21 mouse cellular contexts compared by ENCODE assay signal in genomic region chr13:3673622-3674021, GRCm38 (mm10). TPM values are rescaled to one million over a fixed set of nuclear protein-coding genes. Genes with fewer than 3 reads are reported as not detected.
DNase-seq lines count a peak whose midpoint lies in the region; ATAC-seq lines count a peak whose summit lies in the region.
"Had no signal": no experiment of that assay in that cellular context is flagged by ENCODE, and none has a peak within 500 bp of the region (broad histone marks: within the 10 kb centered on the region; RNA-seq: fewer than 3 reads in every experiment).

No protein-coding gene starts in this region.

- no peak overlapping the region for H3K9ac ChIP-seq in heart, embryonic 12.5 days
- H3K9ac ChIP-seq in midbrain, embryonic 11.5 days (ENCODE audit: low read length) = no peak overlapping the region
- no peak overlapping the region for H3K9ac ChIP-seq in midbrain, embryonic 16.5 days (ENCODE audit: low read depth, low read length)
- H3K9ac ChIP-seq in limb, embryonic 15.5 days = no peak overlapping the region
- H3K9ac ChIP-seq: forebrain, embryonic 12.5 days; hindbrain, embryonic 14.5 days; liver, embryonic 14.5 days; stomach, embryonic 15.5 days had no signal

- 72% methylated on average over 4 of the region's 4 CpGs for WGBS in heart, embryonic 12.5 days
- WGBS in midbrain, embryonic 11.5 days = 76% methylated on average over 4 of the region's 4 CpGs
- 71% methylated on average over 4 of the region's 4 CpGs for WGBS in midbrain, embryonic 16.5 days
- WGBS in limb, embryonic 15.5 days = 38% methylated on average over 4 of the region's 4 CpGs

- H3K4me2 ChIP-seq in heart, embryonic 12.5 days = no peak overlapping the region
- H3K4me2 ChIP-seq in midbrain, embryonic 11.5 days = no peak overlapping the region
- no peak overlapping the region for H3K4me2 ChIP-seq in midbrain, embryonic 16.5 days (ENCODE audit: low read length)
- no peak overlapping the region for H3K4me2 ChIP-seq in limb, embryonic 15.5 days
- H3K4me2 ChIP-seq: forebrain, embryonic 12.5 days; hindbrain, embryonic 14.5 days; stomach, embryonic 15.5 days had no signal

- no peaks in the 10 kb centered on the region for H3K36me3 ChIP-seq in heart, embryonic 12.5 days
- H3K36me3 ChIP-seq in midbrain, embryonic 11.5 days (ENCODE audit: control insufficient read depth, insufficient read depth, low read length) = no peaks in the 10 kb centered on the region
- H3K36me3 ChIP-seq in midbrain, embryonic 16.5 days (ENCODE audit: control insufficient read depth, insufficient read depth, low read length) = no peaks in the 10 kb centered on the region
- H3K36me3 ChIP-seq in limb, embryonic 15.5 days = no peaks in the 10 kb centered on the region
- H3K36me3 ChIP-seq: forebrain, embryonic 12.5 days; midbrain, embryonic 10.5 days; stomach, embryonic 15.5 days had no signal

- no peaks in the 10 kb centered on the region; the same call in 1 of the 2 replicates for H3K4me1 ChIP-seq in heart, embryonic 12.5 days (replicated peaks)
- H3K4me1 ChIP-seq in midbrain, embryonic 11.5 days (ENCODE audit: control insufficient read depth, insufficient read depth, low read length) = no peaks in the 10 kb centered on the region
- no peaks in the 10 kb centered on the region for H3K4me1 ChIP-seq in midbrain, embryonic 16.5 days (ENCODE audit: control insufficient read depth, insufficient read depth, low read length)
- H3K4me1 ChIP-seq in limb, embryonic 15.5 days = peaks cover 42% of the 10 kb centered on the region
- H3K4me1 ChIP-seq: forebrain, embryonic 12.5 days; midbrain, embryonic 10.5 days; stomach, embryonic 15.5 days had no signal

- peak; percentile 93 for DNase-seq in heart, adult 11 months
- DNase-seq in midbrain, embryonic 11.5 days (ENCODE audit: low spot score, missing footprints) = peak; percentile 21
- no peak for DNase-seq in kidney, adult 9 months
- no peak for DNase-seq in adrenal gland, adult 18-20 months (ENCODE audit: low spot score in 2 of 2)
- no peak for DNase-seq in adrenal gland, postnatal 4 days (ENCODE audit: low spot score in 2 of 2)
- DNase-seq: adrenal gland, postnatal 36 days; cerebellum, adult 9-11 months; layer of hippocampus, adult 9-11 months; retina, postnatal 1 day; spleen, adult 18-20 months had no signal

- H3K27ac ChIP-seq in heart, embryonic 12.5 days (ENCODE audit: poor library complexity, severe bottlenecking) = no peak overlapping the region
- H3K27ac ChIP-seq in midbrain, embryonic 11.5 days (ENCODE audit: low read depth, low read length) = no peak overlapping the region
- no peak overlapping the region for H3K27ac ChIP-seq in midbrain, embryonic 16.5 days (ENCODE audit: low read length)
- peak overlapping the region; percentile 77 for H3K27ac ChIP-seq in limb, embryonic 15.5 days
- H3K27ac ChIP-seq: forebrain, embryonic 12.5 days; hindbrain, embryonic 14.5 days; kidney, postnatal 0 days; liver, embryonic 14.5 days; midbrain, embryonic 10.5 days; stomach, embryonic 15.5 days had no signal

- no peaks in the 10 kb centered on the region for H3K27me3 ChIP-seq in heart, embryonic 12.5 days (replicated peaks)
- no peaks in the 10 kb centered on the region for H3K27me3 ChIP-seq in midbrain, embryonic 11.5 days (ENCODE audit: control insufficient read depth, insufficient read depth, low read length)
- H3K27me3 ChIP-seq in midbrain, embryonic 16.5 days (ENCODE audit: control insufficient read depth, insufficient read depth, low read depth, low read length) = no peaks in the 10 kb centered on the region
- H3K27me3 ChIP-seq in limb, embryonic 15.5 days = no peaks in the 10 kb centered on the region
- H3K27me3 ChIP-seq: CH12.LX; forebrain, embryonic 12.5 days; stomach, embryonic 15.5 days had no signal

- 0 out of 2 replicates have a peak, but pooled peaks cover 3% of the 10 kb centered on the region for H3K9me3 ChIP-seq in heart, embryonic 12.5 days (replicated peaks)
- H3K9me3 ChIP-seq in midbrain, embryonic 11.5 days (ENCODE audit: control insufficient read depth, low read length) = no peaks in the 10 kb centered on the region
- H3K9me3 ChIP-seq in midbrain, embryonic 16.5 days (replicated peaks; ENCODE audit: control insufficient read depth, low read length, poor library complexity, severe bottlenecking) = peaks cover 2% of the 10 kb centered on the region; the same call in 1 of the 2 replicates
- no peaks in the 10 kb centered on the region for H3K9me3 ChIP-seq in limb, embryonic 15.5 days
- H3K9me3 ChIP-seq: forebrain, embryonic 12.5 days; midbrain, embryonic 10.5 days; stomach, embryonic 15.5 days had no signal

- no peak for ATAC-seq in heart, embryonic 12.5 days (ENCODE audit: insufficient number of reproducible peaks, low FRiP score)
- no peak for ATAC-seq in midbrain, embryonic 11.5 days (ENCODE audit: low FRiP score)
- ATAC-seq in midbrain, embryonic 16.5 days = no peak
- peak; percentile 83 for ATAC-seq in limb, embryonic 15.5 days (ENCODE audit: insufficient number of reproducible peaks, low FRiP score, low TSS enrichment, low read depth)
- ATAC-seq: intestine, embryonic 16.5 days had no signal

- H3K4me3 ChIP-seq in heart, embryonic 12.5 days = no peak overlapping the region
- H3K4me3 ChIP-seq in midbrain, embryonic 11.5 days (ENCODE audit: low read depth, low read length) = no peak overlapping the region
- no peak overlapping the region for H3K4me3 ChIP-seq in midbrain, embryonic 16.5 days (ENCODE audit: low read depth, low read length)
- H3K4me3 ChIP-seq in limb, embryonic 15.5 days = no peak overlapping the region
- H3K4me3 ChIP-seq: forebrain, embryonic 12.5 days; midbrain, embryonic 10.5 days; stomach, embryonic 15.5 days had no signal

RNA-seq across cellular contexts. Expression of gene Asb13, which starts 39.8 kb away (rescaled TPM):
- 4.6 and 4.8 TPM in 2 replicates for polyA plus RNA-seq in heart, embryonic 12.5 days (2016; fragmentation: Nextera tagmentation; extraction: Ambion mirVana)
- polyA plus RNA-seq in midbrain, embryonic 11.5 days (2014; fragmentation: Nextera tagmentation; extraction: Ambion mirVana) = 9.6 and 9.7 TPM in 2 replicates
- 16.9 and 21.0 TPM in 2 replicates for polyA plus RNA-seq in midbrain, embryonic 16.5 days (2015; fragmentation: Nextera tagmentation; extraction: Ambion mirVana)
- 10.1 and 11.9 TPM in 2 replicates for polyA plus RNA-seq in limb, embryonic 15.5 days (2015; fragmentation: Nextera tagmentation; extraction: Ambion mirVana)
- 10 to 100 TPM; 12.5 to 15.6 TPM for total RNA-seq in adrenal gland, adult 18-20 months (2021)
- total RNA-seq in adrenal gland, postnatal 4 days (2021) = 10 to 100 TPM; 14.6 to 16.9 TPM

Comparison
In these comparisons a context has a peak if more than half of its experiments do, and no peak if none do; other contexts are left out.
1. DNase-seq: peak in heart, adult 11 months (single experiment) and midbrain, embryonic 11.5 days (single experiment); none in kidney, adult 9 months (single experiment), adrenal gland, adult 18-20 months (0 of 2) and adrenal gland, postnatal 4 days (0 of 2).